Mouse (Mus musculus) macrophage (primary cell): ENCODE measurements at regions not wholly inside any gene's neighbourhood (a gene's known extent, or its start where the extent isn't known, plus 50 kb on each side); places are given as distances from the start of the nearest gene placed in this dataset.

Source experiments
- H3K27ac ChIP-seq: fragments of 350-480 bp; formaldehyde crosslinking; 2 replicates; pipeline ENCODE4 v1.9.0; 2021
- H3K36me3 ChIP-seq: fragments of 350-480 bp; formaldehyde crosslinking; 2 replicates; pipeline ENCODE4 v1.9.0; 2021; ENCODE audit errors: inconsistent target
- H3K4me3 ChIP-seq: fragments of 350-480 bp; formaldehyde crosslinking; 2 replicates; pipeline ENCODE4 v1.9.0; 2021; ENCODE audit errors: inconsistent target
- H3K79me2 ChIP-seq: fragments of 350-480 bp; formaldehyde crosslinking; 2 replicates; pipeline ENCODE4 v1.9.0; 2021; ENCODE audit errors: inconsistent target
- WGBS: methylation state at CpG from one replicate; pipeline ENCODE4 v1.1.7; 2026; ENCODE audit warnings: inconsistent platforms; ENCODE audit not compliant: missing documents; 5-methylcytosine and 5-hydroxymethylcytosine counted together

- Histone ChIP-seq H3K4me3 (no peak overlapping the region), H3K36me3 (no peaks in the 10 kb centered on the region), H3K27ac (no peak overlapping the region), H3K79me2 (no peaks in the 10 kb centered on the region)
- 96% methylated on average over 11 of the region's 11 CpGs for WGBS
Measured at GRCm38 (mm10) chr15:97592786-97593185, 112.8 kb downstream of the Rpap3 start.

DNA sequence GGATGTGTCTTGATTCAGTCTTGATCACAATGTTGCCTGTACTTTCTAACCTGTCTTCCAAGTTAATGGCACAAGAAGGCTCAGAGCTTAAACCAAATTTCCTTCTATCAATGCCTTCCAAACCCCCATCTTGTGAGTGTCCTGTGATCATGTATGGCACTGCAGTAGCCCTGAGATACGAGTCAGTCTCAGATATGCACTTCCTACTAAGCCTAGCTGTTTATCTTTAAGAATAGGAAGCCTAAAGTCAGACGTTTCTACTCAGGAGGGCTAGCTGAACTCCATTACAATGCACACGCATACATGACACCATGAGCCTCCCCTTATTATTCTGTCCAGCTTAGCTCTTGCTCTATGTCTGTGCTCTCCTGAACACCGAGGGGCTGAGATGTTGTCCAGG lies 114.2 kb downstream of the Rpap3 start:
- no peak overlapping the region for H3K27ac ChIP-seq
- H3K4me3 ChIP-seq, result no peak overlapping the region
- H3K79me2 ChIP-seq, result no peaks in the 10 kb centered on the region
- H3K36me3 ChIP-seq, result no peaks in the 10 kb centered on the region
- 62% methylated on average over 4 of the region's 4 CpGs for WGBS

DNA sequence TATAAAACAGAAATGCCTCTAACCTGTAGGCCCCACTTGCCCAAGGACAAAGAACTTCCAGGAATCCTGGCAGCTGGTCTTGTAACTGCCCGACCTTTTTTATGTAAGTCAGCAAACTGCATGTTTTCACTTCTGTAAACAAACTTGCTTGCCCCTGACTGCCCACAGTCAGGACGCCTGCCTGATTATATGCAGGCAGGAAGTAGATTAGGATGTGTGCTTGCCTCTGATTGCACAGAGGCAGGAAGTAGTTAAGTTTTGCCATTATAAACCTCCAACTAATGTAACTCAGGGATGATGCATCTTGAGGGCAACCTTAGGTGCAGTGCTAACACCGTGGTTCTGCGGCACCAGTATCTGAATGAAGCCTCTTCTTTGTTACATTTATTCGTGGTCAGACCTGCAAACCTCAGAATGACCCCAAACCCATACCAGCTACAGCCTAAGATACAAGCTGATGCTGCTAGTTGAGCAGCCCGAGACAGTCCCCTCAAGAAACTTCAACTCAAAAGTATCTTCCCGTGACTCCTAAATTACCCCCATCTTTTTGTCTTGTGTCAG lies 114.8 kb downstream of the Rpap3 start:
- Histone ChIP-seq H3K79me2 (no peaks in the 10 kb centered on the region), H3K36me3 (no peaks in the 10 kb centered on the region), H3K4me3 (no peak overlapping the region), H3K27ac (no peak overlapping the region)
- 19% methylated on average over 7 of the region's 7 CpGs for WGBS

- no peaks in the 10 kb centered on the region for H3K36me3 ChIP-seq
- H3K27ac ChIP-seq, result no peak overlapping the region
- H3K79me2 ChIP-seq, result no peaks in the 10 kb centered on the region
- H3K4me3 ChIP-seq, result no peak overlapping the region
- 79% methylated on average over 5 of the region's 5 CpGs for WGBS
Measured at GRCm38 (mm10) chr15:97587571-97588205, 117.9 kb downstream of the Rpap3 start.

DNA sequence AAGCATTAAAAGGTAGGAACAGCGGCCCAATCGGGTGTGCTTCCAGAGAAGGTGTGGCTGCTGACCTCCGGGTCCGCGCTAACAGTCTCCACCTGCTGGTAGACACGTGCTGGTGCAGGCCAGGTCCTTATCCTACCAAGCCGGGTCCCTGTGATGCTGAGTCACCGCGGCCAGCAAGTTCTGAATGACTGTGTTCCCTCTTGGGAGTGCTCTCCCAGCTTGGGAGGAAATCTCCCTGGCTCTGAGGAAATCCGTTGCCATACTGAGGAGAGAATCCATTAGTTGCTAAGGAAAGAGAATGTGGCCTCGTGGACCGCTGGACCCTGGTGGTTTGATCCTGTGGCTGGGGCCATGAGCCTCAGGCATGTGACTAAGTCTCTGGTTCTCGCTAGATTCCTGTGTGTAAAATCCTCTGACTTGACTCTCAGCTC lies 123.9 kb downstream of the Rpap3 start:
- Histone ChIP-seq H3K36me3 (no peaks in the 10 kb centered on the region), H3K27ac (no peak overlapping the region), H3K79me2 (no peaks in the 10 kb centered on the region), H3K4me3 (no peak overlapping the region)
- 6% methylated on average over 13 of the region's 13 CpGs for WGBS

GRCm38 (mm10) chr15:97580726-97581125 lies 124.9 kb downstream of the Rpap3 start:
- Histone ChIP-seq H3K4me3 (no peak overlapping the region), H3K79me2 (no peaks in the 10 kb centered on the region), H3K36me3 (no peaks in the 10 kb centered on the region), H3K27ac (no peak overlapping the region)
- 60% methylated on average over 6 of the region's 6 CpGs for WGBS

- no peak overlapping the region for H3K4me3 ChIP-seq
- H3K36me3 ChIP-seq, result no peaks in the 10 kb centered on the region
- no peaks in the 10 kb centered on the region for H3K79me2 ChIP-seq
- H3K27ac ChIP-seq, result no peak overlapping the region
- 86% methylated on average over 3 of the region's 3 CpGs for WGBS
Measured at GRCm38 (mm10) chr15:97578046-97578445, 127.6 kb downstream of the Rpap3 start.

DNA sequence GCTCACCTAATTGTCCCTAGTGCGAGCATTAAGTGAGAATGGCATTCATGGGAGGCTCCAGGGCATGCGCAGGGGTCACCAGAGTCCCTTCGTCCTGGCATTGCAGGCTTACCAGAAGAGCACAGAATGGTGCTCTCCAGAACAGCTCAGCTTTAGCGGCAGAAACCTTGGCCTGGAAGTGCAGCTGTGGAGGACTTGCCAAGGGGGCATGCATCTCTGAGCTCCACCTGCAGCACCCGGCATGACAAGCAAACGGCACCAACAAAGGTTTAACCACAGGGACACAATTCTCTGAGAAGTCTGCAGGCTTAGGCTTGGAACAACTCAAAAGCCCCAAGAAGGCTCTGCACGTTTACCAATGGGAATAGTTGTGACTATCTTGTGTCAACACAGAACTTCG lies 128.4 kb downstream of the Rpap3 start:
- Histone ChIP-seq H3K4me3 (no peak overlapping the region), H3K27ac (no peak overlapping the region), H3K79me2 (no peaks in the 10 kb centered on the region), H3K36me3 (no peaks in the 10 kb centered on the region)
- WGBS, result 93% methylated on average over 8 of the region's 8 CpGs

DNA sequence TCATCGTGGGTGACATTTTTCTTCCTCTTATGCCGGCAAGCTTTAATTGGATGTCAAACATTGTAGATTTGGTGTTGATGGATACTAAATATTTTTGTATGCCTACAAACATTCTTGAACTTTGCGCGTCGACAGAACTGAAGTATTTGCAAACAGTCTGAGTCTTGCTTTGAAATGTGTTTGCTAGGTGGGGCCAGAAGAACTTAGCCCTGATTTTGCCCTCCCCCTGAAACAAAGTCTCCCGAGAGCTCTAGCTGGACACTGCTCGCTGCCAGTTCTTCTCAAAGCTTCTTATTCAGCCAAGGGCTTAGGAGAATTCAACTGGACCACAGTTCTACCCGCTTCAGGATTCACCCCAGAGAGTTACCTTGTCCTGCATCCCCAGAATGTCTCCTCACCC lies 133.0 kb downstream of the Rpap3 start:
- Histone ChIP-seq H3K27ac (no peak overlapping the region), H3K79me2 (no peaks in the 10 kb centered on the region), H3K4me3 (no peak overlapping the region), H3K36me3 (no peaks in the 10 kb centered on the region)
- WGBS, result 87% methylated on average over 8 of the region's 8 CpGs

DNA sequence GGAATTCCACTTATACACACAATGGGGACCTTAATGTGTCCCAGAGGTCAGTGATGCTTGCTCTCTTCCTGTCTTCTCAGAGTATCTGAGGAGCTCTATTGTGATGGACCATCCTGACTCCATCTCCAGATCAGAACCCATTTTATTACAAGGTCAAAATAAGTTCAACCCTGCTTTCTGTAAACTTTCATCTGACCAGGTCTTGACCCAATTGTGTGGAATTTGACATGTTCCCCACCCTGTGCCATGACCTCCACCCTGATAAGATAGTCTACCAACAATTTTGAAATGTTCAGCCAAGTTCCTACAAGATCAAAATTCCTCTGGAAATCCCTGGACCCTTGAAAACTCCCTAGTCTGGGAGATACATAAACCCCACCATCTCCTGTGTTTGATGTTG lies 133.7 kb downstream of the Rpap3 start:
- Histone ChIP-seq H3K79me2 (no peaks in the 10 kb centered on the region), H3K27ac (no peak overlapping the region), H3K4me3 (no peak overlapping the region), H3K36me3 (no peaks in the 10 kb centered on the region)

- Histone ChIP-seq H3K36me3 (no peaks in the 10 kb centered on the region), H3K79me2 (no peaks in the 10 kb centered on the region), H3K4me3 (no peak overlapping the region), H3K27ac (no peak overlapping the region)
- 96% methylated on average over 3 of the region's 3 CpGs for WGBS
Measured at GRCm38 (mm10) chr15:97560096-97560495, 145.5 kb downstream of the Rpap3 start.

GRCm38 (mm10) chr15:97558725-97559124 lies 146.9 kb downstream of the Rpap3 start:
- H3K36me3 ChIP-seq, result no peaks in the 10 kb centered on the region
- WGBS, result 90% methylated on average over 7 of the region's 7 CpGs
- no peak overlapping the region for H3K27ac ChIP-seq

GRCm38 (mm10) chr15:97548354-97548753 lies 157.3 kb downstream of the Rpap3 start:
- WGBS, result 87% methylated on average over 4 of the region's 4 CpGs
- Histone ChIP-seq H3K27ac (no peak overlapping the region), H3K4me3 (no peak overlapping the region), H3K36me3 (no peaks in the 10 kb centered on the region), H3K79me2 (no peaks in the 10 kb centered on the region)

More at GRCm38 (mm10) chr15:97558725-97559124, 146.9 kb downstream of the Rpap3 start:
- Histone ChIP-seq H3K4me3 (no peak overlapping the region), H3K79me2 (no peaks in the 10 kb centered on the region)

DNA sequence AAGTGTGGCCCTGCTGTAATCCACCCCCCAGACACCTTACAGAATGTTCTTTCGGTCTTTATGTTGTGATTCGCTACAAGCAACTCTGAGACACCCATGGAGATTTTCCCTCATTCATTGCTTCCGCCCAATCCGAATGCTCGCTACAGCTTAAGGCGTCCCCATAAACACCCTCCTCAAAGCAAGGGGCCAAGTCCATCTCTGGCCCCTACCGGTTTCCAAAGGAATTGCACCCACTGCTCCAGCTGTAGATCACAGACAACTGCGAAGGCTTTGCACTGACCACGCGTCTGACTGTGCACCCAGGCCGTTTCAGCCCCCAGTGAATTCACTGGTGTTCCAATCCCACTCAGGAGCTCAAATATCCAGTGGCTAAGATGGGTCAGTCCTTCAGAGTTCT lies 160.6 kb downstream of the Rpap3 start:
- no peak overlapping the region for H3K27ac ChIP-seq
- no peaks in the 10 kb centered on the region for H3K36me3 ChIP-seq
- no peaks in the 10 kb centered on the region for H3K79me2 ChIP-seq
- 92% methylated on average over 11 of the region's 11 CpGs for WGBS
- no peak overlapping the region for H3K4me3 ChIP-seq

DNA sequence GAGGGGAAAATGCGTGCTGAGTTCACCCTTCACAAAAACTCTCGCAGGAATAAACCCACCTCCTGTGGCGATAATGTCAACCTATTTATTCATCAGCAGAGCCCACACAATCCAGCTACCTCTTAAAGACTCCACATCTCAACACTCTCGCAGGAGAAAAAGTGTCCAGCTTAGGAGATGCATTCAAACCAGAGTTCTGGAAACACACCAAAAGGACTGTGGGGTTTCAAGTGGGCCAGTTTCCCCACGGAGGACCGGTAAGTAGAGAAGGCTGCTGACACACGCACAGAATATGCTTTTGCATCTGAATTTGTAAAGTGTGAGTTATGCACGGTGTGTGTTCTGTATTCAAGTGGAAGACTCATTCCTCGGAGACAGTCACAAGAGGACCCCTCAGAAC lies 164.0 kb downstream of the Rpap3 start:
- Histone ChIP-seq H3K79me2 (no peaks in the 10 kb centered on the region), H3K4me3 (no peak overlapping the region), H3K27ac (no peak overlapping the region), H3K36me3 (no peaks in the 10 kb centered on the region)
- 92% methylated on average over 9 of the region's 9 CpGs for WGBS

DNA sequence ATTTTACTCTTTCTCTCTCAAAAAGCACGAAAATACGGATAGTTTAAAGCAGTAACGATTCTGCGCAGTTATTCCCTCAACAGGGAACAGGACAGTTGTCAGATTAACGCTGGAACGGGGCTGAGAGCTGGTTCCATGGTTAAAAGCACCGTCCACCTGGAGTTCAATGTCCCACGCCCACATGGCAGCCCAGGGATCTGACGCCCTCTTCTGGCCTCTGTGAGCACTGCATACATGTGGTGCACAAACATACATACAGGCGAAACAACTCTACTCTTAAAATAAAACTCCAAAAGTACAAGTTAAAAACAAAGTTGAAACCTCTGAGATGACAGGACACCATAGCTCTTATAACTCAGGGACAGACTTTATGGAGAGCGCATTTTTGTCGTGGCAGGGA lies 169.5 kb downstream of the Rpap3 start:
- H3K4me3 ChIP-seq, result no peak overlapping the region
- H3K36me3 ChIP-seq, result no peaks in the 10 kb centered on the region
- H3K79me2 ChIP-seq, result no peaks in the 10 kb centered on the region
- 96% methylated on average over 12 of the region's 12 CpGs for WGBS
- no peak overlapping the region for H3K27ac ChIP-seq
